Mouse (Mus musculus) c-Kit-negative CD71-positive TER-119-positive erythroid progenitor cells, embryonic 14.5 days (primary cell): ENCODE results near the gene Mical3.

Source experiments
- DNase-seq: peaks from one replicate; pipeline ENCODE4 v3.0.0-alpha.2; 2013; ENCODE audit warnings: low read depth, low spot score

Mical3 gene

DNA sequence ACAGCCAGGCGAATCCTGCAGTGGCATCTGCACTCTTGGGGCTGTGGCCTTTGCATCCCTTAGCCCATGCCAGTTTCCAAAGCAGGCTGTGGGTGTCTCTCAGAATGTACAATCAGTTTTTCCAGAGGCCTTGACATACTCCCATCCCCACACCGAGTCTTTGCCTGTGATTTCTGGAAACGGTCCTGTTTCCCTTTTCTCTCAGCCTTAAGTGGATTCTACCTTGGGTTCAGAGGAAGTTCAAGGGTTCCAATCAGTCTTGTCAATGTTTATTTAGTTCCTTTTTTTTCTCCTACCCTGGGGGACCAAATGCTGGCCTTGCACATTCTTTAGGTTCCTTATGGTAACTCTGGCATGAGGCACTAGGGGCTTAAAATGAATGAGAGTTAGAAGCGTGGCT lies 16.0 kb upstream of the Mical3 start:
- no peak for DNase-seq

DNA sequence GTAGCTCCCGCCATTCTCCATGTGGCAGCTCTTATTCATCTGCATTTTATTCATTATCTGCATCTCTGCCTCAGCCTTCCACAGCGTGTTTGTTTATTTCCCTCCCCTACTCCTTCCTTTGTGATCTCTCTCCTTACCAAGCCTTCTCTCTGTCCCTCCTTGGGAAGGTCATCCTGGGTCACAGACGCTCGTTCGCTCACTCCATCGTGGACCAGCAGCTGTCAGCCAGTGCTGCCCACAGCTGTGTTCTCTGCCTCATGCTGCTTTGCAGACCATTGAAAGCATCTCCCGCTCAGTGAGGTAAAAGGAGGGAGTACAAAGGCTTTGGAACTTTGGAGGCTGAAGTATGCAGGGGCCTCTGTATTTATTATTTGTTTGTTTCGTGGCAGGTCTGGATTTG lies 15.1 kb upstream of the Mical3 start:
- DNase-seq = no peak

DNA sequence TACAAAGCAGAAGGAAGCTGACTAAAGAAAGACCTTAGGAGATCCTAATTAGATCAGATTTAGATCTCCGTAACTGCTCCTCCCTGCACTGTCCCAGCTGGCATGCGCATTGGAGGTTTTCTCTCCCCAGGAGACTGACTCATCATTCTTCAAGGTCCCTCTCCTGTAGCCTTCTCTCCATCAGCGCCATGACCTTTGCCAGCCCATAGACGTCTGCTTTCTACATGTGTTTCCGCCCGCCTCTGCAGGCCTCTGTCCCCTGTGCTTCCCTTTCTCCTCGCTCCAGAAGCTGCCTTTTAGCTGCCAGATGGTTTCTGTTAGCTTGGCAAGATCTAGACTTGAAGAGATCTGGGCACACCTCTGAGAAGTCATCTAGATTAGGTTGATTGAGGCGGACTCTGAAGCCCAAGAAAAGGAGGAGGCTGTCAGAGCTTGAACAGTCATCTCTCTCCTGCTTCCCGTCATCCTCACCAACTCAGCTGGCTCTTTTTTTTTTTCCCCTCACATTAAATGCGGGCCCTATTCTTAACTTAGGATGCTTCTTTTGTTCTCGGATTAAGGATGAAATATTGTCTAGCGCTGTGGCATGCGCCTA lies 14.3 kb upstream of the Mical3 start:
- DNase-seq = no peak

DNA sequence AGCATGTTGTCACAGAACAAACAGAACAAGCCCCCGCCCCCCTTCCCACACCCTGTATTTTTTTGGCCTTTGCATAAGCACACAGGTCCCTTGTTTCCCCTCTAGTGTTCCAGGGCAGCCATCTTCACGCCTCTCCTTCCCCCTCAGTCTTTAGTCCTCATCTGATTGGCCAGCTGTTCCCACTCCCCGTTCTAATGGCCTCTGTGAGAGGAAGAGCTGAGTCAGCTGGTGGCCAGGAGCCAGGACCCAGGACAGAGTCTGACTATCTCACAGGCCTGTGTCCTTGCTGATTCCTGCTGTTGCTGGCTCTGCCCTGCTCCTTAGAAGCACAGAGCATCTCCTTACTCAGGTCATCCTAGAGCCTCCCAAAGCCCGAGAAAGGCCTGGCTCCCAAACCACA lies 13.3 kb upstream of the Mical3 start:
- DNase-seq = no peak

DNA sequence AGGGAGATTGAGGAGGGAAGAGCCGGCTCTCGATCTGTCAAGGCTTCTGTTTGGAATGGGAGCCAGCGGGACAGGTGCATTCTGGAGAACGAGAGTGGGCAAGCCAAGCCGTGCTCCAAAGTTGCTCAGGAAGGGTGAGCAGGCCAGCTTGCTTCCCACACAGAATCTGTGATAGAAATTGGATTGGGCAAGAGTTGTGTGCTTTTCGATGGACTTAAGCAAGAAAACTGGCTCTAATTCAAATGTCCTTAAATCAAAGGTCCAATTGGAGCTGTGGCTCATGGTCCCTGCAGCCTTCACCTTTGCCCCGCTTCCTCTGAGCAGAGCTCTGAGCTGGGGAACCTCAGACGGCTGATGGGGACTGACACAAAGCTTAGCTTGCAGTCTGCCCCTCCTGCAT lies 12.6 kb upstream of the Mical3 start:
- DNase-seq = no peak

DNA sequence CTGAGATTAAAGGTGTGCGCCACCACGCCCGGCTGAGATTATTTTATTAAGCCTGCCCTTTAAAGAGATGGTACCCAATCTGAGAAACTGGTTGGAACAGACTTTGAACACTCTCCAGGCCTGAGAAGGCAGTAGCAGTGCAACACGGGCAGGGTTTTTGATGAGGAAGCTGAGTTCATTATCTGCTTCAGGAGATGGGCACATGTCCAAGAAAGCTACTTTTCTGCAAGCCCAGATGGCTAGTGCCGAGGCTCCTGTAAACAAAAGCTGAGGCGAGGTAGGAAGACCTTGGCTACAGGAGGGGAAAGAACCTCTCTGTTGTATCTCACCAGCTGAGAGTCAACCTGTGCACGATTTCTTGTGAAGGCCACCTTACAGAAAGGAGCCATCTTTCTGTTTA lies 11.5 kb upstream of the Mical3 start:
- DNase-seq = no peak

DNA sequence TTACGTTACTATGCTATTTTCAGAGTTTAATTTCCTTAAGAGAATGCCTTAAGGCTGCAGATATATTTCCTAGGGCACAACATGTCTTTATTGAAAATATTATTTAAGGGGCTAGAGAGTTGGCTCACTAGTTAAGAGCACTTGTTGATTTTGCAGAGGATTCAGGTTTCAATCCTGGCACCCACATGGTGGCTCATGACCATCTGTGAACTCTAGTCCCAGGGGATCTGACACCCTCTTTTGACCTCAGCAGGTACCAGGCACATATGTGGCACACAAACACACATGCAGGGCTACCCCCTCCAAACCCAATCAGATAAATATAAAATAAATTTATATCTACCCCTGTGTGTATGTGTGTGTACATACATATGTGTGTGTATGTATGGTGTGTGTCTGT lies 8.5 kb upstream of the Mical3 start:
- DNase-seq = no peak

DNA sequence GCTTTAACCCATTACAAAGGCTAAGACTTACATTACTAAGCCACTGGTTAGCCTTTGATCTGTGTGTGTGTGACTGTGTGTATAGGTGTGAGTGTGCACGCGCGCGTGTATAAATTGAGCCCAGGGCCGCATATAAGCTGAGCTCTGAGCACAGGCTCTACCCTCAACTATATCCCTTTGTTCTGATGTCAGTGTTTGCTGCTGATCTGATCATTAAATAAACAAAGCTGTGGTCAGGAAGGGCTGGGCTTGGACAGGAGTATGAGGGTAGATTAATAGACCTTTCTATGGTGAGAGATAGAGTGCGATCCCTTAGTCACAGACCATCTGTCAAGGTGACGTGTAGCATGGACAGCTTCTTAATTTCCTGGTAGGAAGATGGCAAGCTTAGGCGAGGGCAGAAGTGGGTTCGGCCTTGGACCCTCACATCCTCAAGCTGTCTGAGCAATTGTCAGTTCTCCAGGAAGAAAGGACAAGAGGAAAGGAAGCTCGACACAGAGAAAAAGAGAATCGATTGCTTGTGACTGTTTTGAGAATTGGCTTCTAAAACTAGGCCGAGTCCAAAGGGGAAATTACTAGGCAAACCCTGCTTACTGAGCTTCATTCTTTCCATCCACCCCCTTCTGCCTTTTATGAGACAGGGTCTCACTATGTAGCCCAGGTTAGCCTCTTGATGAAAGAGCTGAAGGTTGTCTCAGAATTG lies 7.7 kb upstream of the Mical3 start:
- DNase-seq = no peak

DNA sequence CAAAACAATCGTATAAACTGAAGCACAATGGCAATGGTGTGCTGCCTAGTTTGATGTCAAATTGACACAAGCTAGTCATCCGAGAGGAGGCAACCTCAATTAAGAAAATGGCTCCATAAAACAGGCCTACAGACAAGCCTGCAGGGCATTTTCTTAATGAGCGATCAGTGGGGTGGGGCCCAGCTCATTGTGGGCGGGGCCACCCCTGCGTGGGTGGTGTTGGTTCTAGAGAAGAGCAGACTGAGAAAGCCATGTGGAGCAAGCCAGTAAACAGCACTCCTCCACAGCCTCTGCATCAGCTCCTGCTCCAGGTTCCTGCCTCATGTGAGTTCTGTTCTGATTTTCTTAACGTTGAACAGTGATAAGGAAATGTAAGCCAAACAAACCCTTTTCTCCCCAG lies 6.4 kb upstream of the Mical3 start:
- DNase-seq = no peak

DNA sequence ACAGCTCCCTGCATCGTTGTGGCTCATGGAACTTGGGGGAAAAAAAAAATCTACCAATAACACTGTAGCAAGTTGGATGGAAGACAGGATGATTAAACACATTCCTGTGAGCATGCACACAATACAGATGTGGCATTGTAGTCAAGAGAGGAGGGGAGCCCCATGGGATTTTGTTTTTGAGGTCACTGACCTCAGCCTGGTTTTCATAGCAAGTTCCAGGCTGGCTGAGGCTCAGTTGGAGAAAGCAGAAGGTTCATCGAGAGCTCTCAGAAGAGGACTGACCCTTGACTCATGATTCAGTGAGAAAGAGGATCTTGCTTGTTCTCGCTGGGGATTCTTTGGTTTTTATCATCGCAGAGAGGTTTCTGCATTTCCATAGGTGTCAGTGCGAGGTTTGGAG lies 4.1 kb upstream of the Mical3 start:
- DNase-seq = no peak

DNA sequence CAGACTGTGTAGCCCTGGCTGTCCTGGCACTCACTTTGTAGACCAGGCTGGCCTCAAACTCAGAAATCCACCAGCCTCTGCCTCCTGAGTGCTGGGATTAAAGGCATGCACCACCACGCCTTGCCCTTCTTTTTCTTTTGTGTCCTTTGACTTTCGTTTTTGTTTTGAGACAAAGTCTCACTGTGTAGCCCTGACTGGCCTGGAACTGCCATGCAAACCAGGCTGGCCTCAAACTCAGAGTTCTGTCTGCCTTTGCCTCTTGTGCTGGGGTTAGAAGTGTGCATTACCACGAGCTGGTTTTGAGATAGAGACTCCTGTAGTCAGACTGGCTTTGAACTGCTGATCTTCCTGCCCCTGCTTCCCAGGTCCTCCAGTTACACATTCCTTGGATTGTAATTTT lies 3.5 kb upstream of the Mical3 start:
- DNase-seq = no peak

DNA sequence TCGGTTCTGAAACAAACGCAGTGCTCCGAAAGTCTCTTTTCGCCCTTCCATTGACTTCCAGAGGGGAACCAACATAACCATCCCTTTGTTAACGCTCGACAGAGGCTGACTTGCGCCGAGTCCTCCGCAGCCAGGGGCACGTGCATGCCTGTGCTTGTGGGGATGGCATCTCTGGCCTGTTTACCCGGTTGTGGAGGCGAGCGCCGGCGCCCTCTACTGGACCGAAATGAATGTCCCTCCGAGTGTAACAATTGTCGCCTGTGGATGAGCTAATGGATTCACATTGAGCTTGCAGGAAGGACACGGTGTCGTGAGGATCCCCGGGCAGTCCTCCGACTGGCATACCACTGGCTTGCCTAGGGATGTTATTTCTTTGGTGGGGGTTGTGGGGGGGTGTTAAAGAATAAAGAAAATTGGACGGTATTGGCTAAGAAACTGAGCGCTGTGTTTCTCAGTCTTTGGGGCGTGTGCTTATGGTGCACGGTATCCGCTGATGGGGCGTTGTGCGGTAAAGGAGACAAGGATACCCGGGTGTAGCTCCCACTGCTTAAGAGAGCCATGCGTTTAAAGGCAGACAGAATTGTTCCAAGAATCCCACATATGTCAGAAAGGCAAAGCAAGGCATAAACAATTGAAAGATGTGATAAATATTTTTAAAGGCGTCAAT lies 627 bp downstream of the Mical3 start:
- DNase-seq = no peak

DNA sequence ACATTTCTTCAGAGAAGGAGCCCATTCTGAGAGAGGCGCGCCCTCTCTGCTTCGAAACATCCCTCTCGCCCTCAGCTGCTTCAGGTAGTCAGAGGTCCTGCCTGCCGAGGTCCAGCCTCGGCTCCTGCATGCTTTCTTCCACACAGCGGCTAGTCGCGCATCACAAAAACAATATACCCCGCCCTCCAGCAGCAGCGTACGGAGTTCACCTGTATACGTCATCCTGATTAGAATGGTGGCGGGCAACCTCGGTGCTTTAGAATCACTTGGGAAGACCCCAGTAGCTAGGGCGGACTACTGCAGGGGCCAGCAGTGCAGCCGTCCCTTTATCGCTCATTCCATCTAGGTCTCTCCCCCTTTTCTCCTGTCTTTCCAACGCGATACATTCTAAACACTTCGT lies 1.3 kb downstream of the Mical3 start:
- DNase-seq = no peak

DNA sequence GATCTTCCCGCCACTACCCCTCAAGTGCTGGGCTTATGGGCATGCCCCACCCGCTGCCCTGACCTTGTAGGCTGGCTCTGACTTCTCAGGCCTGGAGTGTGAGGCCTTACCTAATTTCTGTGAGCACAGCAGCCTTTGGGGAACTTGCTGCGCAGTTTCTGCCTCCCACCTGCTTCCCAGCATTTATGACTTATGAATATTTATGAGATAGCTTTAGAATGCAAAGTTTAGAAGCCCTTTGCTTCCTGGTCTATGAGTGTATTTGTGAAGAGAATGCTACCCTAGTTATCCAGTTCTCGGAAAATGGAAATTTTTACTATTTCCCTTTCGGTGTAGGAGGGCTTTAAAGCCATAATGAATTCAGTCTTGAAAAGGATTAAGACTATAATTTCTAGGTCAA lies 2.1 kb downstream of the Mical3 start:
- no peak for DNase-seq

DNA sequence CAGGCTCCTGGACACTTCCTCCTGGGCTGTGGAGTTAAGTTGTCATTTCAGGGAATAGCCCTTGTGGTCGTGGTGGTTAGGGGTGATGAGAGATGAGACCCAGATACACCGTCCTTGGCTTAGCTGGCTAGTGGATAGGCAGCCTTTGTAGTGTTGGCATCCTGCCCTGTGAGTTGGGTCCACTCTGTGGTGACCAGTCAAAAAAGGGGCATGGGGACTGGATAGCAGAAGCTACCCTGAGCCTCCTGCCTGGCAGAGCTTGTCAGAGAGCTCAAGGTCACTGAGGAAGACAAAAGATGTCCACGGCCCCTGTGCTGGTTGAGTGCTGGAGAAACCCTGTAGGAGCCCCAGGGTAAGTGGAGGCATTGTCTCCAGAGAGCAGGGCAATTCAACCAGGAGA lies 3.1 kb downstream of the Mical3 start:
- DNase-seq = no peak

DNA sequence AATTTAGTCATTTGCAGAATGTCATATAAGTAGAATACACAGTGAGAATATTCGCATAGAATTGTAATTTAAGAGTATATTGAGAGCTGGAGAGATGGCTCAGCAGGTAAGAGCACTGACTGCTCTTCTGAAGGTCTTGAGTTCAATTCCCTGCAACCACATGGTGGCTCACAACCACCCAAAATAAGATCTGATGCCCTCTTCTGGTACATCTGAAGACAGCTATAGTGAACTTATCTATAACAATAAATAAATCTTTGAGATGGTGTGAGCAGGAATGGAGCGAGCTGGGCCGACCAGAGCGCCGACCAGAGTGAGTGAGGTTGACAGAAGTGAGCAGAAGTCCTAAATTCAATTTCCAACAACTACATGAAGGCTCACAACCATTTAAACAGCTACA lies 4.6 kb downstream of the Mical3 start:
- DNase-seq = no peak

DNA sequence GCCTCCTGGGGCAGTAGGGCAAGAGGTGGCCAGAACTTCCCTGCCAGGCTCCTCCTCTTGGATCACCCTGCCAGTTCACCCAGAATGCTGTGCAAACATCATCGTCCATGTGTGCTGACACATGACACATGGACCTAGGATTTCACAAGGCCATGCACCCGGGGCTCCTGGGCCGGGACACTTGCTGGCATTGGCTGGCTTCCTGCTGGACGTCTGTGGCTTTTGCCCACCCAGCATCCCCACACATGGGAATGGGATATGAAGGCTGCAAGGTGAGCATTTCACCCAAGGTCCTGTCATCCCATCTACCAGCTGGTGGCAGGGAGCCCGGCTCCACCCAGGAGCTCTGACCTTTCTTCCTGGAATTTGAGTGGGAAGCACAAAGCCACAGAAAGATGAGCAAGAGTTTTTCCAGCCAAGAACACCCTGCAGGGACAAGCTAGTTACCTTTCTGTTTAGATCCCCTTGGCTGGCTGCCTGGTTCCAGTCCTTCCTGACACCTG lies 8.0 kb downstream of the Mical3 start:
- DNase-seq = no peak

DNA sequence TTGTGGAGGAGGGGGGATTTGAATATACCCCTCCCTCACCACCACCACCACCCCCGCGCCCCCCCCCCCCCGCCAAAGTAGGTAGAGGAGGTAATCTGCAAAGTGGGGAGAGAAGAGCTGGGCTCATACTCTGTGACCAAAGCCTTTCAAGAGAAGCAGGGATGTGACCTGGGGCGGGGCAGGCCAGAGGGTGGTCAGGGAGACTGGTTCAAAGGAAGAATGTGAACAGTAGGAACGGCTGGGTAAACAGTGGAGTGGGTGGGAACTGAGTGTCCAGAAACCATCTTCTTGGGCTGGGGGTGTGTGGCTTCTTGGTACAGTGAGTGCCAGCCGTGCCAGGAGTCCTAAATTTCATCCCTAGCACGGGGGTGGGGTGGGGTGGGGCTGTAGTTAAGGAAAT lies 10.0 kb downstream of the Mical3 start:
- no peak for DNase-seq

DNA sequence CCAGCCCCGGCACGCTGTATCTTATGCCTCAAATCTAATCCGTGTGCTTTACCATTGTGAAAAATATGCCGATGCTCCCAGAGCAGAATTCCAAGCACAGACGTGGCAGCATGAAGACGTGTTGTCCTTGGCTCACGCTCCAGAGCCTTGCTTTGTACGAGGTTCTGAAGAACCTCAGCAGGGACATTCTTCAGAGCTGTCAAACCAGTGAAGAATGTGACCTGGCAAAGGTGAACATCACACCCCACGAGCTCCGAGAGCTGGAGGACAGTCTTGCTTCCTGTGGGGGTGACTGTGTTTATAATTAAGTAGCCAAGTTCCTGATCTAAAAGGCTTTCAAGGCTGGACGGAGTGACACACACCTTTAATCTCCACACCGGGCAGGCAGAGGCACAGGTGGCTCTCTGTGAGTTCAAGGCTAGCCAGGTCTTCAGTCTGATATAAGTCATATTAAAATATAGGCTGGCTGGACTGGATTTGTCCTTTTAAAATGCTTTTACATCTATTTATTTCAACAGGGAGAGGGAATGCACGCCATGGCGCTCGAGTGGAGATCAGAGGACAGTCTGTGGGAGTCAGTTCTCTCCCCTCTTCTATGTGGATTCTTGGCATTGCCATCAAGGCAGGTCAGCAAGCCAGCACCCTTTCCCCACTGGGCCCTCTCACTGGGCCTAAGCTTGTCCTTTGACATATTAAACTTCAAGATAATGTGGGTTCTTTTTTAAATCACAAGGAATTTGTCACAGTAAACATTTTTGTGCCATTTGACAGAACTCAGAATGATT lies 12.6 kb downstream of the Mical3 start:
- DNase-seq = no peak

DNA sequence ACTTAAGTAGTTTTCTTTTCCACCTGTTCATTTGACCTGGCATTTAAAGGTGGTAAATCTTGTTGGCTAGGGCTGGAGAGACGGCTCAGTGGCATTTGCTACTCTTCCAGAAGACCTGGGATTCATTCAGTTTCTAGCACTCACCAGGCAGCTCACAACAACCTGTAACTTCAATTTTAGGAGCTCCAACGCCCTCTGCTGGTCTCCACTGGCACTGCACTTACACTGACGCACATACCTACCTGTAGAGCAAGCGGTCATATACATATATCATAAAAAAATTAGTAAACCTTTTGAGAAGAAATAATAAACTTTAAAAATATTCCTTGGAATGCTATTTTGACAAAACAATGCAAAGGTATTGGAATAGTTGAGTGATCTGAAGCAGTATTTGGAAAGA lies 13.7 kb downstream of the Mical3 start:
- DNase-seq = no peak

DNA sequence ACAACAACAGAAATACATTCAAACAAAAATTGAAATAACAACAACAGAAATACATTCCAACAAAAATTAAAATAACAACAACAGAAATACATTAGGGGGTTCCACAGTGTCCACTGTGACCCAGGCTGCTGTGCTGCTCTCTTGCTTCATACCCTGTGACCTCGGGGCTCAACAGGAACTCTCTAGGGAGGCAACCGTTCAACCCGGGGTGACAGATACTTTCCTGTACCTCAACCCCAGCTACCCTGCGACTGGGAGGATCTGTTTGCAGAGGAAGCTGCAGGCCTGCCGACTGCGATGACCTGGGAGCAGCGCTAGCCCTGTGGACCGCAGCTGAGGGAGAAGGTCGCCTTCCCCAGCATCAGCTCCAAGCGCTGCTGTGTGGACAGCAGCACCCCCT lies 14.4 kb downstream of the Mical3 start:
- DNase-seq = no peak

DNA sequence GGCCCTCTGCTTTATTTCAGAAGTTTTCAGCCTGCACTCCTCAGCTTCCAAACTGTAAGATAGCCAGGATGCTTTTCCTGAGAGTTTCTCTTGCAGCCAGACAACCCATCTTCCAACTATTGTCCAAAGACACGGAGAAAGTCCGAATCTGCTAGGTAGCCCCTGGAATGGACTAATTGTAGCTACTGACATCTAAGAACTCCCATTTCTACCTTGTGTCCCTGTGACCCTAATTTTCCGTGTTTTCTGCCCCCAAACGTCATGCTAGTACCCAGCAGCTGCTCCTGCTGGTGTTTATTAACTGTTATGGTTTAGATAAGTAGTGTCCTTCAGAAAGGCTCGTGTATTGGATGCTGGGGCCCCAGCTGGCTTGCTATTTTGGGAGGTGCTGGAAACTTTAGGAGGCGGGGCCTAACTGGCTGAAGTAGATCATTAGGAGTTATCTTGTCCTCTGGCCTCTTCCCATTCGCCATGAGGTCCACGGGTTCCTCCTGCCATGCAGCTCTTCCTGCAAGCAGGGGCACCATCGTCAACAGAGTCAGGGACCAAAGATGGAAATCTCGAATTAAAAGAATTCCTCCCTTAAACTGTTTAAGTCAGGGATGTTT lies 19.2 kb downstream of the Mical3 start:
- DNase-seq = peak; percentile 85
